Mouse (Mus musculus) heart, postnatal 10 days (tissue): ENCODE results near the gene St6galnac1. TPM values are rescaled to one million over a fixed set of nuclear protein-coding genes. Genes with fewer than 3 reads are reported as not detected.
A peak's percentile ranks its signal among the peaks of the same experiment; 100 is the strongest.
"Not testable (repeated sequence)": the region's sequence is repeated elsewhere in the genome, so short reads cannot be mapped to it uniquely, and the experiment has no call there.

Experiments used
- DNase-seq, 2 experiments: peaks; one replicate each; pipeline ENCODE4 v3.0.0; 2021
- intact Hi-C: fragments of 180-260 bp; cut with DNase I; formaldehyde crosslinking; loops from one replicate; pipeline ENCODE4 v1.15.1; 2025
- total RNA-seq, 2 experiments: library from RNA; stranded (reverse); gene quantifications; 2 replicates each; pipeline ENCODE4 v1.2.3; 2021

The St6galnac1 gene
- total RNA-seq, 2 experiments from 2014 or later, result not detected

- DNase-seq, result no peak
- intact Hi-C loops, result no loop called here
These were observed 36.9 kb downstream of the St6galnac1 start for GRCm38 (mm10) chr11:116738411-116738810.

GRCm38 (mm10) chr11:116732536-116732935, 42.8 kb downstream of the St6galnac1 start:
- intact Hi-C loops, result no loop called here
- no peak for DNase-seq

- intact Hi-C loops, DNase-seq: not testable (repeated sequence)
These were observed 44.2 kb downstream of the St6galnac1 start for GRCm38 (mm10) chr11:116731060-116731580.

GRCm38 (mm10) chr11:116729276-116730008, 45.9 kb downstream of the St6galnac1 start:
- intact Hi-C loops, result no loop called here
- DNase-seq, result no peak

GRCm38 (mm10) chr11:116726156-116726555, 49.2 kb downstream of the St6galnac1 start:
- no peak for DNase-seq
- intact Hi-C loops, result no loop called here

- intact Hi-C loops, result no loop called here
- peak in 1 of 2 experiments; percentile 15 for DNase-seq
These were observed 50.0 kb downstream of the St6galnac1 start for GRCm38 (mm10) chr11:116725031-116725948.

GRCm38 (mm10) chr11:116723064-116723463, 52.2 kb downstream of the St6galnac1 start:
- DNase-seq, result no peak
- intact Hi-C loops, result no loop called here

- intact Hi-C loops, result no loop called here
- DNase-seq, result no peak
These were observed 53.6 kb downstream of the St6galnac1 start for GRCm38 (mm10) chr11:116721548-116722271.

- intact Hi-C loops, result no loop called here
These were observed 54.9 kb downstream of the St6galnac1 start for GRCm38 (mm10) chr11:116720319-116720865.

More at GRCm38 (mm10) chr11:116720319-116720865, 54.9 kb downstream of the St6galnac1 start:
- no peak for DNase-seq

Other genes starting within 250 kb of the St6galnac1 start
- gene Sphk1, start 244.6 kb downstream of the St6galnac1 start, total RNA-seq, result 1 to 10 TPM; 2.5 to 3.9 TPM
- gene Ube2o, start 194.1 kb downstream of the St6galnac1 start, total RNA-seq, result 10 to 100 TPM; 28.5 to 33.7 TPM
- not detected for gene Aanat, start 189.1 kb downstream of the St6galnac1 start, total RNA-seq
- gene Rhbdf2, start 148.5 kb downstream of the St6galnac1 start, total RNA-seq, result 10 to 100 TPM; 15.4 to 17.7 TPM
- gene Prcd, start 122.0 kb downstream of the St6galnac1 start, total RNA-seq, result 1 to 10 TPM; 1.4 to 1.7 TPM
- 10 to 100 TPM; 76.2 to 85.4 TPM for gene Cygb, start 121.2 kb downstream of the St6galnac1 start, total RNA-seq
- 10 to 100 TPM; 43.3 to 48.7 TPM for gene Mxra7, start 52.5 kb upstream of the St6galnac1 start, total RNA-seq
- gene Mettl23, start 67.8 kb upstream of the St6galnac1 start, total RNA-seq, result 10 to 100 TPM; 32.0 to 35.1 TPM
- gene Jmjd6, start 67.9 kb upstream of the St6galnac1 start, total RNA-seq, result 10 to 100 TPM; 33.3 to 37.8 TPM
- gene Mfsd11, start 76.9 kb upstream of the St6galnac1 start, total RNA-seq, result 10 to 100 TPM; 41.7 to 43.6 TPM
- gene Srsf2, start 77.6 kb upstream of the St6galnac1 start, total RNA-seq, result 100 to 1,000 TPM; 196 to 197 TPM
- gene Mgat5b, start 143.4 kb upstream of the St6galnac1 start, total RNA-seq, result under 1 TPM; 0.40 to 0.57 TPM